Mouse (Mus musculus): ENCODE measurements around the gene Pik3r5. TPM values are rescaled to one million over a fixed set of nuclear protein-coding genes. Genes with fewer than 3 reads are reported as not detected.

Pik3r5 gene
- 1 to 10 TPM in 1 of 2 experiments, under 1 TPM in 1; 0.95 to 2.5 TPM for total RNA-seq (2021)
- long read RNA-seq, experiment 1: 0 reads
- long read RNA-seq, experiment 2, full-length matches to known transcripts: 1 of 1 reads
- long read RNA-seq, experiment 2, partial matches to known transcripts: 0 of 1 reads
- long read RNA-seq, experiment 2, other reads (novel, unspliced or antisense): 0 of 1 reads

DNA sequence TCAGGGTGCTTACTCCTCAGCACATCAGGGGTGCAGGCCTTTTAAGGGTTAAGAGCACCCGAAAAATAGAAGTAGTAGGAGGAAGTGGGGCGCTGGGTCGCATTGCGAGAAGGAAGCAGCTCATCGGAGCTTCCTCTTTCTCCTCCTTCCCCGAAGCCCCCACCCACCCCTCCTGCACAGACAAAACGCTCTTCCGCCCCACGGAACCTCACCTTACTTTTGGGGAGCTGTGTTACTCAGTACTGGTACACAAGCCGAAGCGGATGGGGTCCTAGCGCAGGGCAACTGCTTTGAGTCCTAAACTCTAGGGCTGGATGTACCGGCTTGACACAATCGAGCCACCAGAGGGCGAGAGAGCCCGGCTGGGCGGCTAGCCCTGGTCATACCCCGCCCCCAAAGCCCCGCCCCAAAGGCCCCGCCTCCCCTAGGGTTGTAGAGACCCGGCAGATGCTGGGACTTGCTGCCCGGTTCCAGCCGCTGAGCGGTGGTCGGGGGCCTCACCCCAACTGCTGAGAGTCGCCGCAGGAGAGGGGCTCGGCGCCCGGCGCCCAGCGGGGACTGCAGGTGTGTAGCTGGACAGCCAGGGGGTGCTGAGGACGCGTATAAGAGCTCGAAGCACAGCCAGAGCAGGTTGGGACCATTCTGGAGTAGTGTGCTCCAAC is at the start of gene Pik3r5:
Gene Pik3r5, plus strand, starts transcription at position 423 of the 662 bp plus-strand sequence.
- peak; percentile 80 to 89 for DNase-seq

DNA sequence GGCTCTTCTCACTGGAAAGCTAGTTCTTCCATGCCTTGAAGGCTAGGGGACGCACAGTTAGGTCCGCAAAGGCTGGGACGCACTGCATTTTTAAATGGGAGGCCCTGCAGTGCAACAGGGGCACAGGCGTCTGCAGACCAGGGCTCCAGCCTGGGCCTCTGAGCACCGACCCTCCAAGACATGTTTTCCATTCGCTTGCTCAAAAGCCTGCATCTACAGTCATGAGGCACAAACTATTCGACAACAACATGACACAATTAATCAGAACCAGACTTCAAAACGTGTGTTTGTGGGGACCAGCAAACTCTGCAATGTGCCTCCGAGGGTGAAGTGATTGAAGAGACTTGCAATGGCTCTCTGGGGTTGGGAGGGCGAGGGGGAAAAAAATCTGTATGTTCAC is 48.4 kb upstream of the Pik3r5 start:
- no peak for DNase-seq

GRCm38 (mm10) chr11:68384131-68384530 is 47.8 kb upstream of the Pik3r5 start:
- DNase-seq: no peak

DNA sequence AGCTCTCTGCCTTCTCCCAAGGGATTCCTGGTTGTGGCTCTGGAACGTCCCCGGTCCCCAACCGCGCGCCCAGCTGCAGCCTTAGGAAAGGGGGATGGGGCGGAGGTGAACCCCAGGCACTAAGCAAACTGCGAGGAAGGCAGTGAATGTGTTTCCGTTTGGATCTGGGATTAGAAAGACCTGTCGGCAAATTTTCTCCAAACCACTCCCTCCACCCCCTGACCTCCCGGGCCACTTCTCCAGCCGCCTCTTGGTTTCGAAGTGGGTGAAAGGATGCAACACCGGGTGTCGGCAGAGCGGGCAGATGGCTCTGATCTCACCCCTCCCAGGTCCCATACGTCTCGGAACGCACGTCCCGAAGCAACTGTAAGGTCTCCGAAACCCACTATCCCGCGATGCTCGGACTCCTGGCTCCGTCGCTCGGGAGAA is 47.3 kb upstream of the Pik3r5 start:
- DNase-seq: no peak

DNA sequence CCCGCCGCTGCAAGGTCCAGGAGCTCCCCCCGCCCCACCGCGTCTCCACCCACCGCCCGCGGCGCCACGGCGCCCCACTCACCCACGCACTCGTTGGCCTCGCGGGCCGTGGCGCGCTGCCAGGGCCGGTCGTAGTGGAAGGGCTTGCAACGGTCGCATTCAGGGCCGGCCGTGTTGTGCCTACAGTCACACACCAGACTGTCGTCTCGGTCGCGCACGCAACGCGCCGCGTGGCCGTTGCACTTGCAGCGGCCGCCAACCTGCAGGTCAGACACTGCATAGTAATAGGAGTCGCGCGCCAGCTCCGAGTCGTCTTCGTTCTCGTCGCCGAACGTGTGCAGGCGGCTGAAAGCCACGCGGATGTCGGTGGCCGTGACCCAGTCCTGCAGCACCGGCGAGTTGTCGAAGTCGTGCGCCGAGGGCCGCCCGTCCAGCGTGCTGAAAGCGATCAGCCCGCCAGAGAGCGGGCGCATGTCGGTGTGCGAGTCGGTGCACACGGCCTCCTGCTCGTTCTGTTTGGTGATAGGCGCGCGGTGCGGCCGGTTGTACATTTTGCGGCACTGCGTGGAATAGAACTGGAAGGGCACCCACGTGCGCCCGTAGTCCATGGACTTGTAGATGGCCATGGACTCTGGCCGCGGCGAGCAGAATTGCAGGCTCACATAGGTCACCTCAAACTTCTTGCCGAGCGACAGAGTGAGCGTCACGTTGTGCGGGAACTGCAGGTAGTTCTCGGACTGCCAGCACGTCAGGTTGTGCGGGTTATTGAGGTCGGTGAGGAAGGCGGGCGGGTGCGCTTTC is 46.7 kb upstream of the Pik3r5 start:
- peak; percentile 34 to 54 for DNase-seq

GRCm38 (mm10) chr11:68385921-68386588 is 45.9 kb upstream of the Pik3r5 start:
- peak; percentile 39 to 41 for DNase-seq

- peak; percentile 67 to 72 for DNase-seq
Measured at GRCm38 (mm10) chr11:68386589-68387440, 45.1 kb upstream of the Pik3r5 start.

DNA sequence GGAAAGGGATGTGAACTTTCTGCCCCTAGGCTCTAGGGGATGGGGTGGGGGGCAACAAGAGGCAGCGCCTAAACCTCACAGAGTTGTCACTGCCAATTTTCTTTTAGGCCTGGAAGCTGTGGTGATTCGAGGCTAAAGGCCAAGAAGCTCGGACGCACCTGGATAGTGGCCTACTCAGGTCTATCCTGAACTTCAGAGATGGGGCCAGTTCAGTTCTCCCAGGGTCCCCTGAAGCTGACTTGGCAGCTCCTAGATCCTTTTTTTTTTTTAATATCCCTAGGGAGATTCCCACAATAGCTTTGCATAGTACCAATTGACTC is 44.5 kb upstream of the Pik3r5 start:
- no peak for DNase-seq

- DNase-seq: no peak
Measured at GRCm38 (mm10) chr11:68387971-68388654, 43.8 kb upstream of the Pik3r5 start.

DNA sequence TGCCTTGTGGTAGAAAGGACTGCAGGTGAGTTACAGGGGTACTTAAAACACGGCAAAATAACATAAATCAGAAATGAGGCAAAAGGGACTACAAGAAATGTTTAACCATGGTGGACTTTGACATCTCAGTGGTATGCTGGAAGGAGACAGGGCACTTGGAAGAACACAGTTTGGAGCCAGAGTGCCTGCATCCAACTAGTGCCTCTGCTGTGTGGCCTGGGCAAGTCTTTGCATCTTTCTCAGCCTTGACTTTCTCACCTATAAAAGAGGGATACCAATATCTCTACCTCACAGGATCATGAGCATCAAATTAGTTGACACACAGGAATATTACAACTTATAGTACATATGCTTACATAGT is 43.3 kb upstream of the Pik3r5 start:
- no peak for DNase-seq

- no peak for DNase-seq
Measured at GRCm38 (mm10) chr11:68389621-68390020, 42.3 kb upstream of the Pik3r5 start.

DNA sequence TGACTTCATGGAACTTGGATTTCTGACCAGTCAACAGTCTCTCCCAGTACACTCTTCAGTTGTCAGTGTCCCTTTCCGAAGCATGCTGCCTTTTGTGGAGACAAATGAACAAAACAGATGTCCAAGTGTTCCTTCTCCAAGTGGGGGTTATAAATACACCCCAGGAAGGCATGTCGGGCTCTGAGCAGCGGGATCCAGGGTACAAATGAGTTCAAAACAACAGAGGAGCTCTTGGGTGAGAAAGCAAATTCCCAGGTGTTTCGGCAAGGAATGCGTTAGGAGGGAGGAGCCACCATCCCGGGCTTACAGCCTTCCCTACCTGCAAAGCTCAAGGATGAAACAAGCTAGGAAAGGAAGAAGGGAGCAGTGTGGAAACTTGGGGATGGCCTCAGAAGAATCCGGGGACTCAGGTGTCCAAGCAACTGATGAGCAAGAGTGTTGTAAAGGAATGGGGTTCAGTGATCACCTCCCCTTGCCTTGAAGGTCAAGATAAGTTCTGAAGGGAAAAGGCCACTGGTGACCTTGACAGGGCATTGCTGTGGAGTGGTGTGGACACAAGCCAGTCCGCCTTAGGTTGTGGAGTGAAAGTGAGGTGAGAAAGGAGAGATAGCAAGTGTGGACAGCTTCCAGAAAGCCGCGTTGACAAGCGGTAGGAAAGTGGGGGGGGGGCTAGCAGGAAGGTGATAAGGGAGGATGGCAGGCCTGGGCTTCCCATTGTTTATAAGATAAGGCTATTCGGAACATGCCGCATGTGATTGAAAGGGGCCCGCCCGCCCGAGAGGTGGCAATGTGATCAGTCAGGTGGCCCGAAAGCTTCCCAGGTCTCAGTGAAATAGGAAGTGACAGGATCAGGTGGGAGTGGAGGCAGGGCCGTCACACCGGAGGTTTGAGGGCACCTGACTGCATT is 41.3 kb upstream of the Pik3r5 start:
- no peak for DNase-seq

- DNase-seq: no peak
Measured at GRCm38 (mm10) chr11:68393897-68394490, 37.9 kb upstream of the Pik3r5 start.

DNA sequence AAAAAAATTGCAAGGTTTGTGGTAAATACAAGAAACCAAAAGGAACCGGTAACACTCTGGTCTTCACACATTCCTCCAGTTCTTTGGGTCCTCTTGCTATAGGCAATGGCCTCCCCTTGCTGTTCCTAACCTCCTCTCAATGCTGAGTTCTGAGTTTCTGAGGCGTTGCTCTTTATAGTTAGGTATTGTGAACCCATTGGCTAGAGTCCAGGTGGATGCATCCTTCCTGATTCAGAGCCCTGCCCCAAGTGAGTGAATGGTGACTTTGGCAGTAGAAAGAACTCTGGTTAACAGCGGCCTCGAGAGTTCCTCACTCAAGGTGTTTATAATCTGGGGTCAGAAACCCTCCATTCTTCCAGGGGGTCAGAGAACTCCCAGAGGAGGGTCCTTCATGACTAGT is 37.2 kb upstream of the Pik3r5 start:
- DNase-seq: no peak

DNA sequence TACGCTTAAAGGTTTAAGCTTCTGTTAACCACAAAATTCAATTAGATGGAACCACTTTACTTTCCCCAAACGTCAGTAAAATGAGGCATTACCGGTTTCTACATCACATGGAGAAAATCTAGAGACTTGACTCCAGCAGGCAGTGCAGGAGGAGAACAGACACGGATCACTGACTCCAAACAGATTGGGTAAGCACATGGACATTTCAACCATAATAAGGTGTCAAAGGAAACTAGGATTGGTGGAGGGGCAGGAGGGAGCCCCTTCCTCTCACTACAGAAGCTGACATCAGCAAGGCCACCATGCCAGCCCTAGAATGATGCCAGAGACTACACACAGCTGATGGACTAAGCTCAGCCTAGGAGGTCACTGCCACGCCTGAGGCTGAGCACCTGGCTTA is 36.4 kb upstream of the Pik3r5 start:
- DNase-seq: no peak

- no peak for DNase-seq
Measured at GRCm38 (mm10) chr11:68398891-68399547, 32.9 kb upstream of the Pik3r5 start.

DNA sequence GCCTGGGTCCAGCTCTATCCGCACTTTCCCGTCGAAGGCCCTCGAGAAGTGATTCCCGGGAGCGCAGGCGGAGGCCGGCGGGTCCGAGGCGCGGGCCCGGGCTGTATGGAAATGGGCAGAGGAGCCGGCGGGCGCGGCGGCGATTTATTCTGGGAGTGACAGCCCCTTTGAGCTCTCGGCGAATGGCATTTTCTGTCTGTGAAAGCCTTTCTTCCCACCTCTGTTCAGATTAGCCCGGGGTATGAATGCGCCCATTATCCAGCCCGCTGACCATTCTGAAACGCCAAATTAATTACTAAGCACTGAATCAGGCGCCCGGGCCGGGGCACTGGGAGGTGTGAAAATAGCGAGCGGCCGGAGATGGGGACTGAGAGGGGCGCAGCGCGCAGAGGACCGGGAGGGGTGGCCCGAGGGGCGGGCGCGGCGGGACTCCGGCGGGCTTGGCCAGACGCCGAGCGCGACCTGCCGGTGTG is 32.3 kb upstream of the Pik3r5 start:
- DNase-seq: peak in 1 of 2 experiments; percentile 6

GRCm38 (mm10) chr11:68400021-68400671 is 31.8 kb upstream of the Pik3r5 start:
- peak; percentile 44 to 59 for DNase-seq

Measured in adrenal gland, postnatal 36 days (tissue).